Mouse (Mus musculus) erythroblast, embryonic 14.5 days (primary cell): Measurements from ENCODE around the gene Hnrnpa0.

Experiments
- GATA1 ChIP-seq: IDR thresholded peaks from 2 replicates; pipeline ENCODE4 v1.6.1; 2012; ENCODE audit warnings: low read length, inconsistent platforms, mixed read lengths
- TAL1 ChIP-seq: IDR thresholded peaks from 3 replicates; pipeline ENCODE4 v1.6.1; 2012; ENCODE audit warnings: low read length, inconsistent platforms, mixed read lengths

- TF ChIP-seq GATA1 (no peak), TAL1 (no peak)
Observed at GRCm38 (mm10) chr13:58156031-58156430, 27.7 kb upstream of the Hnrnpa0 start.
